ENCODE assay signal across 16 mouse cellular contexts in genomic region chrX:40740701-40741344, GRCm38 (mm10).
DNase-seq lines count a peak whose midpoint lies in the region; ATAC-seq and TF ChIP-seq lines count a peak whose summit lies in the region.
"Had no signal": no experiment of that assay in that cellular context is flagged by ENCODE, and none has a peak within 500 bp of the region (broad histone marks: within the 10 kb centered on the region; RNA-seq: fewer than 3 reads in every experiment).

No protein-coding gene starts in this region.

- H3K4me1 ChIP-seq in midbrain, postnatal 0 days (ENCODE audit: insufficient read depth, low read length), result no peaks in the 10 kb centered on the region
- H3K4me1 ChIP-seq: heart, embryonic 15.5 days; kidney, embryonic 15.5 days; limb, embryonic 13.5 days had no signal

- H3K36me3 ChIP-seq in midbrain, postnatal 0 days (ENCODE audit: insufficient read depth, low read length), result no peaks in the 10 kb centered on the region
- H3K36me3 ChIP-seq: heart, embryonic 15.5 days; kidney, embryonic 15.5 days; limb, embryonic 13.5 days had no signal

- no peaks in the 10 kb centered on the region for H3K27me3 ChIP-seq in midbrain, postnatal 0 days (ENCODE audit: insufficient read depth, low read length)
- H3K27me3 ChIP-seq: heart, embryonic 15.5 days; kidney, embryonic 15.5 days; limb, embryonic 13.5 days had no signal

- WGBS in midbrain, postnatal 0 days, result 43% methylated on average over 4 of the region's 4 CpGs

- H3K9me3 ChIP-seq in midbrain, postnatal 0 days (ENCODE audit: low read length), result no peaks in the 10 kb centered on the region
- H3K9me3 ChIP-seq: heart, embryonic 15.5 days; kidney, embryonic 15.5 days; limb, embryonic 13.5 days had no signal

- DNase-seq in left cerebral cortex, adult 11 months (ENCODE audit: low spot score), result peak; percentile 45
- DNase-seq in left cerebral cortex, postnatal 4 days, result no peak
- peak; percentile 65 for DNase-seq in layer of hippocampus, adult 9-11 months
- peak; percentile 34 to 85 for DNase-seq in left cerebral cortex, postnatal 25 days (ENCODE audit: low spot score in 2 of 2)
- DNase-seq in midbrain, postnatal 0 days (ENCODE audit: low spot score), result no peak
- no peak for DNase-seq in c-Kit-positive CD71-positive TER-119-positive erythroid progenitor cells, embryonic 14.5 days (ENCODE audit: low spot score)
- no peak for DNase-seq in kidney, postnatal 4 days
- DNase-seq: lung, adult 18-20 months; spleen, adult 18-20 months had no signal

- TF ChIP-seq CTCF in midbrain, postnatal 0 days (IDR thresholded peaks at IDR 0.05), result no peak

- H3K9ac ChIP-seq in midbrain, postnatal 0 days (replicated peaks; ENCODE audit: low read length, poor library complexity, severe bottlenecking), result no peak overlapping the region
- H3K9ac ChIP-seq: heart, embryonic 15.5 days; kidney, embryonic 15.5 days; limb, embryonic 13.5 days had no signal

- intact Hi-C loops in left cerebral cortex, postnatal 4 days (cut with DNase I), result no loop called here
- intact Hi-C loops in left cerebral cortex, postnatal 25 days (cut with DNase I), result no loop called here

- H3K4me2 ChIP-seq in midbrain, postnatal 0 days (ENCODE audit: low read depth, low read length, poor library complexity, severe bottlenecking), result no peak overlapping the region
- H3K4me2 ChIP-seq: heart, embryonic 15.5 days; kidney, embryonic 15.5 days; limb, embryonic 13.5 days had no signal

- H3K4me3 ChIP-seq in midbrain, postnatal 0 days (ENCODE audit: low read depth, low read length), result no peak overlapping the region
- H3K4me3 ChIP-seq: heart, embryonic 15.5 days; kidney, embryonic 15.5 days; limb, embryonic 13.5 days had no signal

- no peak overlapping the region for H3K27ac ChIP-seq in midbrain, postnatal 0 days (ENCODE audit: low read depth, low read length)
- H3K27ac ChIP-seq: heart, embryonic 15.5 days; kidney, embryonic 15.5 days; limb, embryonic 13.5 days; stomach, postnatal 0 days had no signal

- no peak for ATAC-seq in midbrain, postnatal 0 days (ENCODE audit: low FRiP score)
- ATAC-seq: CD4-positive, CD25-positive, alpha-beta regulatory T cell, adult 4 months; inflammation-experienced regulatory T-cells, adult 6 months; Patski had no signal

Comparison
In these comparisons a context has a peak if more than half of its experiments do, and no peak if none do; other contexts are left out.
1. DNase-seq: peak in left cerebral cortex, adult 11 months (single experiment), layer of hippocampus, adult 9-11 months (single experiment) and left cerebral cortex, postnatal 25 days (2 of 2); none in left cerebral cortex, postnatal 4 days (single experiment), midbrain, postnatal 0 days (single experiment), c-Kit-positive CD71-positive TER-119-positive erythroid progenitor cells, embryonic 14.5 days (single experiment) and kidney, postnatal 4 days (0 of 2).